9 mouse cellular contexts compared by ENCODE assay signal in genomic region chr14:28283319-28284095, GRCm38 (mm10).
A peak's percentile ranks its signal among the peaks of the same experiment; 100 is the strongest.
DNase-seq lines count a peak whose midpoint lies in the region; ATAC-seq lines count a peak whose summit lies in the region.
"Had no signal": no experiment of that assay in that cellular context is flagged by ENCODE, and none has a peak within 500 bp of the region (broad histone marks: within the 10 kb centered on the region; RNA-seq: fewer than 3 reads in every experiment).

No protein-coding gene starts in this region.

- ATAC-seq in kidney, embryonic 15.5 days (replicated peaks; ENCODE audit: low FRiP score) = no peak
- no peak for ATAC-seq in neural tube, embryonic 15.5 days (ENCODE audit: low FRiP score)

- no peak overlapping the region for H3K4me2 ChIP-seq in kidney, embryonic 15.5 days
- no peak overlapping the region for H3K4me2 ChIP-seq in neural tube, embryonic 15.5 days

- no peak overlapping the region for H3K4me3 ChIP-seq in kidney, embryonic 15.5 days (replicated peaks)
- H3K4me3 ChIP-seq in neural tube, embryonic 15.5 days (replicated peaks) = no peak overlapping the region
- H3K4me3 ChIP-seq: midbrain, embryonic 10.5 days had no signal

- intact Hi-C loops in heart, postnatal 36 days (cut with DNase I) = loop anchor here (5.0 kb wide), 1 partner anchor 224 kb away; no protein-coding TSS in a partner anchor

- no peaks in the 10 kb centered on the region for H3K27me3 ChIP-seq in kidney, embryonic 15.5 days
- no peaks in the 10 kb centered on the region for H3K27me3 ChIP-seq in neural tube, embryonic 15.5 days (replicated peaks)

- H3K4me1 ChIP-seq in kidney, embryonic 15.5 days = no peaks in the 10 kb centered on the region
- no peaks in the 10 kb centered on the region for H3K4me1 ChIP-seq in neural tube, embryonic 15.5 days
- H3K4me1 ChIP-seq: midbrain, embryonic 10.5 days had no signal

- 93% methylated on average over 1 of the region's 1 CpGs for WGBS in kidney, embryonic 15.5 days
- WGBS in neural tube, embryonic 15.5 days = 100% methylated on average over 1 of the region's 1 CpGs

- H3K9me3 ChIP-seq in kidney, embryonic 15.5 days (replicated peaks) = no peaks in the 10 kb centered on the region
- H3K9me3 ChIP-seq in neural tube, embryonic 15.5 days (replicated peaks) = no peaks in the 10 kb centered on the region
- H3K9me3 ChIP-seq: midbrain, embryonic 10.5 days had no signal

- H3K27ac ChIP-seq in kidney, embryonic 15.5 days = no peak overlapping the region
- H3K27ac ChIP-seq in neural tube, embryonic 15.5 days (replicated peaks) = no peak overlapping the region
- H3K27ac ChIP-seq: midbrain, embryonic 10.5 days had no signal

- peak; percentile 6 to 32 for DNase-seq in adrenal gland, adult 18-20 months (ENCODE audit: low spot score in 2 of 2)
- DNase-seq in adrenal gland, postnatal 4 days (ENCODE audit: low spot score in 2 of 2) = no peak
- peak; percentile 9 to 32 for DNase-seq in kidney, postnatal 25 days
- DNase-seq in adipocyte (ENCODE audit: low spot score) = peak; percentile 96
- peak; percentile 36 to 48 for DNase-seq in heart, postnatal 36 days
- DNase-seq in cerebellum, adult 18-20 months = no peak

- H3K36me3 ChIP-seq in kidney, embryonic 15.5 days = no peaks in the 10 kb centered on the region
- no peaks in the 10 kb centered on the region for H3K36me3 ChIP-seq in neural tube, embryonic 15.5 days
- H3K36me3 ChIP-seq: midbrain, embryonic 10.5 days had no signal

- H3K9ac ChIP-seq in kidney, embryonic 15.5 days = no peak overlapping the region
- no peak overlapping the region for H3K9ac ChIP-seq in neural tube, embryonic 15.5 days (replicated peaks)

Comparison
In these comparisons a context has a peak if more than half of its experiments do, and no peak if none do; other contexts are left out.
1. DNase-seq: peak in adrenal gland, adult 18-20 months (2 of 2), kidney, postnatal 25 days (2 of 2), adipocyte (single experiment) and heart, postnatal 36 days (2 of 2); none in adrenal gland, postnatal 4 days (0 of 2) and cerebellum, adult 18-20 months (0 of 2).